Mouse (Mus musculus): Measurements from ENCODE around the gene Wbp1l. TPM values are rescaled to one million over a fixed set of nuclear protein-coding genes. Genes with fewer than 3 reads are reported as not detected.
A peak's percentile ranks its signal among the peaks of the same experiment; 100 is the strongest.

Wbp1l gene
- polyA plus RNA-seq, 1 experiment from 2014 or later = 14.9 TPM

- WGBS (ENCODE audit: insufficient replicate concordance) = 66% methylated on average over 6 of the region's 6 CpGs
- H3K4me3 ChIP-seq (replicated peaks) = no peak overlapping the region
- no peak for ATAC-seq (ENCODE audit: low read depth)
- H3K4me2 ChIP-seq = no peak overlapping the region
- no peak for DNase-seq
- H3K9me3 ChIP-seq (replicated peaks) = no peaks in the 10 kb centered on the region
- 0 out of 2 replicates have a peak, but pooled peaks cover 4% of the 10 kb centered on the region for H3K27me3 ChIP-seq
- no peaks in the 10 kb centered on the region for H3K36me3 ChIP-seq
- H3K27ac ChIP-seq = no peak overlapping the region
- no peak overlapping the region for H3K9ac ChIP-seq
- H3K4me1 ChIP-seq (replicated peaks) = peaks cover 31% of the 10 kb centered on the region
These were observed 63.9 kb downstream of the Wbp1l start for GRCm38 (mm10) chr19:46662784-46663183.

GRCm38 (mm10) chr19:46665474-46665873 is 66.6 kb downstream of the Wbp1l start:
- no peaks in the 10 kb centered on the region for H3K36me3 ChIP-seq
- H3K9me3 ChIP-seq (replicated peaks) = no peaks in the 10 kb centered on the region
- 64% methylated on average over 7 of the region's 7 CpGs for WGBS (ENCODE audit: insufficient replicate concordance)
- H3K4me1 ChIP-seq (replicated peaks) = peaks cover 34% of the 10 kb centered on the region
- H3K4me3 ChIP-seq (replicated peaks) = no peak overlapping the region
- ATAC-seq (ENCODE audit: low read depth) = no peak
- H3K27ac ChIP-seq = no peak overlapping the region
- no peak for DNase-seq
- 0 out of 2 replicates have a peak, but pooled peaks cover 4% of the 10 kb centered on the region for H3K27me3 ChIP-seq
- H3K9ac ChIP-seq = no peak overlapping the region
- H3K4me2 ChIP-seq = no peak overlapping the region

DNA sequence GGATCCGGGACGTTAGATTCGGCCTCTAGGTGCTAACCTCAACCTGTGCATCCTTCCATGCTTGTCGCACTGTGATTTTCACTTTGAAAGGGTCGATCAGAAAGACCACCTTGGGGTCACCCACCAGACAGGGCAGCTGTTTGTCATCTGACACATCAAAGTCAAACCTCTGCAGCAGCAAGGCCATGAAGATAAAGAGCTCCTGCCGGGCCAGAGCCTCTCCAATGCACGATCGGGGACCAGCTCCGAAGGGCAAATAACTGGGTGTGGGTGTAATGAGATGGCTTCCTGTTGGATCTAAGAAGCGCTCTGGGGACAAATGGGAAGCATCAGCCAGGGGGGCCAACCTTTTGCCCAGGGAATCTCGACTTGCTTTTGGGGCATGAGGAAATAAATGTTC is 68.4 kb downstream of the Wbp1l start:
- Histone ChIP-seq H3K4me3 (replicated peaks) (no peak overlapping the region), H3K9me3 (replicated peaks) (no peaks in the 10 kb centered on the region), H3K9ac (no peak overlapping the region), H3K4me2 (no peak overlapping the region), H3K27me3 (peaks cover 14% of the 10 kb centered on the region), H3K4me1 (replicated peaks) (peaks cover 24% of the 10 kb centered on the region), H3K27ac (no peak overlapping the region; the same call in 1 of the 2 replicates), H3K36me3 (no peaks in the 10 kb centered on the region)
- ATAC-seq (ENCODE audit: low read depth) (no peak), DNase-seq (no peak)
- 53% methylated on average over 11 of the region's 11 CpGs for WGBS (ENCODE audit: insufficient replicate concordance)

GRCm38 (mm10) chr19:46668263-46668662 is 69.4 kb downstream of the Wbp1l start:
- H3K27me3 ChIP-seq = peaks cover 14% of the 10 kb centered on the region
- no peaks in the 10 kb centered on the region for H3K9me3 ChIP-seq (replicated peaks)
- H3K4me2 ChIP-seq = no peak overlapping the region
- peak; percentile 81 for ATAC-seq (ENCODE audit: low read depth)
- no peak for DNase-seq
- no peak overlapping the region for H3K9ac ChIP-seq
- 71% methylated on average over 10 of the region's 10 CpGs for WGBS (ENCODE audit: insufficient replicate concordance)
- no peaks in the 10 kb centered on the region for H3K36me3 ChIP-seq
- H3K4me3 ChIP-seq (replicated peaks) = no peak overlapping the region
- H3K27ac ChIP-seq = no peak overlapping the region
- H3K4me1 ChIP-seq (replicated peaks) = peaks cover 26% of the 10 kb centered on the region

DNA sequence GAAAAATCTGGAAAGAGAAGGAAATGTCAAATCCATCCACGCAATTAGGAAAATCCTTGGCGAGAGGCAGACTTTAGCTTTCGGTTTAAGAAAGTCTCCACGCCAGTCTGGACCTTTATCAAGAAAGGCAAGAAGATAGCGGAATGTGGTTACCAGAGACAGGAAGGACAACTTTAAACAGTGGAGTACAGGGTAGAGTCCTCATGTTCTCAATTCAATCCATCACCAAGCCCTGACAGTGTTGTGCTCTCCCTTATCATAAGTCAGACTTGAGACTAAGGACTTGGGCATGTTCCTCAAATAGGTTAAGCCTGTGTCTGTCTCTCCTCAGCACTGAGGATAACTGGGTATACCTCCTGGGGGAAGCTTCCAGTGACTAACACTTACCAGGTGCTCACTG is 70.9 kb downstream of the Wbp1l start:
- ATAC-seq (ENCODE audit: low read depth) (no peak), DNase-seq (no peak)
- Histone ChIP-seq H3K9me3 (replicated peaks) (no peaks in the 10 kb centered on the region), H3K4me2 (no peak overlapping the region), H3K36me3 (no peaks in the 10 kb centered on the region), H3K9ac (no peak overlapping the region), H3K27ac (no peak overlapping the region), H3K4me1 (replicated peaks) (peaks cover 26% of the 10 kb centered on the region), H3K4me3 (replicated peaks) (no peak overlapping the region), H3K27me3 (peaks cover 14% of the 10 kb centered on the region)
- 24% methylated on average over 5 of the region's 5 CpGs for WGBS (ENCODE audit: insufficient replicate concordance)

GRCm38 (mm10) chr19:46670691-46671090 is 71.8 kb downstream of the Wbp1l start:
- DNase-seq (peak; percentile 36), ATAC-seq (ENCODE audit: low read depth) (no peak)
- H3K27me3 ChIP-seq = peaks cover 14% of the 10 kb centered on the region
- H3K4me1 ChIP-seq (replicated peaks) = peaks cover 26% of the 10 kb centered on the region
- 24% methylated on average over 13 of the region's 13 CpGs for WGBS (ENCODE audit: insufficient replicate concordance)
- no peak overlapping the region for H3K9ac ChIP-seq
- no peak overlapping the region for H3K4me3 ChIP-seq (replicated peaks)
- H3K27ac ChIP-seq = no peak overlapping the region
- no peaks in the 10 kb centered on the region for H3K9me3 ChIP-seq (replicated peaks)
- H3K36me3 ChIP-seq = no peaks in the 10 kb centered on the region
- no peak overlapping the region for H3K4me2 ChIP-seq

DNA sequence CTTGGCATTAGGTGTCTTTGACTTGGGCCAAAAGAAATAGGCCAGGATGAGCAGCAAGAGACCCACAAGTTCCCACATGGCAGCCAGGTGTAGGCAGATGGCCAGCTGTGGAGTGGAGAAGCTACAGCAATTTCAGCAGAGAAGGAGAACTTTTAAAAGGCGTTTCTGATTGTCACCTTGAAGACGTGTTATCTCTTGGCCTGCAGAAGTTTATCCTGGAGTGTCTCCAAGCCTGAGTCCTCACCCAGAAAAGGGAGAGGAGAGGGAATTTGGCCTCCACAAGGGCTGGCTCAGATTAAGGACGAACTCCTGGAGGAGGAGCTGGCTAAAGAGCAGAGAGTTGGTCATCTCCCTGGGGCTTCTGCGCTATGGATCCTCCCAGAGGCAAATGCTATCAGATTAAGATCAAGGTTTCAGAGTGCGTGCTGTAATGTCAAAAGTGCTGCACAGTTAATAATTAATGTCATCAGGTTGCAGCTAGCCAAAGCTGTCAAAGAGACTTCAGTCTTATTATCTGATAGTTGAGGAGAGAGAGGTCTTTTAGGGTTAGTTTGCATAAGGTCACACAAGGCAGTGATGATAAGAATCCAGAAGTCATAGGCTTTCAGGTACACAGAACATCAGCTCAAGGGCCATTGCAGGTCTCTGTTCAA is 74.0 kb downstream of the Wbp1l start, which contains the start of gene Cyp17a1:
Gene Cyp17a1 (minus strand): TSS at position 407 of the 653 bp plus-strand sequence.
- Histone ChIP-seq H3K4me1 (replicated peaks) (peaks cover 19% of the 10 kb centered on the region), H3K36me3 (no peaks in the 10 kb centered on the region), H3K4me3 (replicated peaks) (no peak within 1 kb of the TSS), H3K9ac (no peak within 1 kb of the TSS), H3K27me3 (peaks cover 10% of the 10 kb centered on the region), H3K4me2 (no peak within 1 kb of the TSS), H3K27ac (no peak within 1 kb of the TSS), H3K9me3 (replicated peaks) (no peaks in the 10 kb centered on the region)
- ATAC-seq (ENCODE audit: low read depth) = no peak
- 39% methylated on average over 5 of the region's 5 CpGs for WGBS (ENCODE audit: insufficient replicate concordance)
- DNase-seq = no peak

DNA sequence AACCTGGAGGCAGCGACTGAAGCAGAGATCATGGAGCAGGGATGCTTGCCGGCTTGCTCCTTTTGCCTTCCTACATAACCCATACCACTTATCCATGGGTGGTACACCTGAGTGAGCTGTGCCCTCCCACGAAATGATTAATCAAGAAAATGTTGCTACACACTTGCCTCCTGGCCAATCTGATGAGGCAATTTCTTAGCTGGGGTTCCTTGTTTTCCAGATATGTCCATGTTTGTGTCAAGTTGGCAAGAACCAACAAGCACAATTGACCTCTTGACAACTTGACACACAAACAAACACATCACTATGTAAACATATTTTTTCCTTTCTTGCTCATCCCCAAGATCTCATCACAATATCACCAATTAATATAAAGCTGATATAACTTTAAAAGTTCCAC is 76.8 kb downstream of the Wbp1l start:
- Histone ChIP-seq H3K27me3 (peaks cover 10% of the 10 kb centered on the region), H3K9me3 (replicated peaks) (no peaks in the 10 kb centered on the region), H3K36me3 (no peaks in the 10 kb centered on the region), H3K9ac (no peak overlapping the region), H3K27ac (no peak overlapping the region), H3K4me2 (no peak overlapping the region), H3K4me1 (replicated peaks) (peaks cover 12% of the 10 kb centered on the region), H3K4me3 (replicated peaks) (no peak overlapping the region)
- ATAC-seq (ENCODE audit: low read depth) (no peak), DNase-seq (no peak)
- 65% methylated on average over 3 of the region's 3 CpGs for WGBS (ENCODE audit: insufficient replicate concordance)

GRCm38 (mm10) chr19:46679720-46680383 is 81.0 kb downstream of the Wbp1l start:
- H3K4me1 ChIP-seq (replicated peaks) = peaks cover 7% of the 10 kb centered on the region
- no peak overlapping the region for H3K4me3 ChIP-seq (replicated peaks)
- no peak for ATAC-seq (ENCODE audit: low read depth)
- no peak overlapping the region for H3K9ac ChIP-seq
- 40% methylated on average over 12 of the region's 12 CpGs for whole genome bisulfite sequencing (ENCODE audit: insufficient replicate concordance)
- DNase-seq = no peak
- H3K9me3 ChIP-seq (replicated peaks) = no peaks in the 10 kb centered on the region
- H3K4me2 ChIP-seq = no peak overlapping the region
- H3K27ac ChIP-seq = no peak overlapping the region
- no peaks in the 10 kb centered on the region for H3K27me3 ChIP-seq
- no peaks in the 10 kb centered on the region for H3K36me3 ChIP-seq

DNA sequence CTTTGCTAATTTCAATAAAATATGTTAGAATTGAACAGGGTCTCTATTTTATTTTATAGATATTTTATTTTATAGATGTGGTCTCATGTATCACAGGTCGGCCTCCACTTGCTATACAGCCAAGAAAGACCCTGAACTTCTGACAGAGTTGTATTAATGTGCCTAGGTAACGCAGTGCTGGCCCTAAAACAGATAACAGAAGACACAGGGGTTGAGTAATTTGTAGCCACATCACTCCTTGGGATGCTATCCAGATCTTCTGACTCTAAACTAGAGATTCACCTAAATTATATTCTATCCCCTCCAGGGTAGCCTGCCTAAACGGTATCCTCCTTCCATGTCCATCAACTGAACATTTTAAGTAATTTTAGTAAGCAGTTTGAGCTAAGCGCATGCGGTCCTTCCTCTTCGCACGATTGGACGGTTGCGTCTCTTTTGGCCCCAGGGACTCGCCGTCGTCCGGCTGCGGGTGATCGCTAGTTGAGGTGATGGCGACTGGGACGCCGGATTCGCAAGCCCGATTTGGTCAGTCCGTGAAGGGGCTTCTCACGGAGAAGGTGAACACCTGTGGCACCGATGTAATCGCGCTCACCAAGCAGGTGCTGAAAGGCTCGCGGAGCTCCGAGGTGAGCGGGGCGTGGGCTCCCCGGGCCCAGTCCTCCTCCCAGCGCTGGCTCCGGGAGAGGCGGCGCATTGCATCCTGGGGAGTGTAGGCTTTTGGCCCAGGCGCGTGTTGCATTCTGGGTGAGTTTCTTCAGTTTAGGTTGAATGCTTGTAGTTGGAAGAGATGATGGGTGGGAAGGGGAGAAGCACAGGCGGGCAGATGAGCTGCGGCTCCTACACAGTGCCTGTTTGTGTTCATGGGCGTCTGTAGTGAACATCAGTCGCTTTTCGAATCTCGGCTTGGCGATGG is 90.8 kb downstream of the Wbp1l start, which contains the start of gene Borcs7:
Gene Borcs7 (plus strand): TSS at position 447 of the 913 bp plus-strand sequence.
- ATAC-seq (ENCODE audit: low read depth) (peak; percentile 93), DNase-seq (peak; percentile 78)
- Histone ChIP-seq H3K9me3 (replicated peaks) (no peaks in the 10 kb centered on the region), H3K9ac (peak within 1 kb of the TSS; percentile 71), H3K4me3 (replicated peaks) (peak within 1 kb of the TSS; percentile 69), H3K36me3 (no peaks in the 10 kb centered on the region), H3K27ac (peak within 1 kb of the TSS; percentile 11; the same call in 1 of the 2 replicates), H3K4me1 (replicated peaks) (peaks cover 16% of the 10 kb centered on the region), H3K27me3 (no peaks in the 10 kb centered on the region), H3K4me2 (peak within 1 kb of the TSS; percentile 65)
- 2% methylated on average over 44 of the region's 44 CpGs for WGBS (ENCODE audit: insufficient replicate concordance)

- no peaks in the 10 kb centered on the region for H3K27me3 ChIP-seq
- H3K9ac ChIP-seq = peak overlapping the region; percentile 71
- peak overlapping the region; percentile 69 for H3K4me3 ChIP-seq (replicated peaks)
- peaks cover 16% of the 10 kb centered on the region for H3K4me1 ChIP-seq (replicated peaks)
- H3K36me3 ChIP-seq = 0 out of 2 replicates have a peak, but pooled peaks cover 5% of the 10 kb centered on the region
- no peaks in the 10 kb centered on the region for H3K9me3 ChIP-seq (replicated peaks)
- 69% methylated on average over 11 of the region's 11 CpGs for WGBS (ENCODE audit: insufficient replicate concordance)
- H3K4me2 ChIP-seq = peak overlapping the region; percentile 65
- no peak overlapping the region for H3K27ac ChIP-seq
- ATAC-seq (ENCODE audit: low read depth) (no peak), DNase-seq (no peak)
These were observed 91.5 kb downstream of the Wbp1l start for GRCm38 (mm10) chr19:46690387-46690786.

All from liver, embryonic 13.5 days (tissue).